27 mouse cellular contexts compared by ENCODE assay signal in genomic region chr2:170545745-170546144, GRCm38 (mm10). TPM values are rescaled to one million over a fixed set of nuclear protein-coding genes. Genes with fewer than 3 reads are reported as not detected.
DNase-seq lines count a peak whose midpoint lies in the region; ATAC-seq and TF ChIP-seq lines count a peak whose summit lies in the region.
"Had no signal": no experiment of that assay in that cellular context is flagged by ENCODE, and none has a peak within 500 bp of the region (broad histone marks: within the 10 kb centered on the region; RNA-seq: fewer than 3 reads in every experiment).

No protein-coding gene starts in this region.

- 32% methylated on average over 4 of the region's 4 CpGs for WGBS in kidney, embryonic 14.5 days
- 28% methylated on average over 4 of the region's 4 CpGs for WGBS in lung, embryonic 14.5 days
- WGBS in limb, embryonic 10.5 days = 28% methylated on average over 4 of the region's 4 CpGs

- no peak overlapping the region for H3K27ac ChIP-seq in kidney, embryonic 14.5 days (ENCODE audit: low read depth, low read length)
- H3K27ac ChIP-seq in lung, embryonic 14.5 days (ENCODE audit: low read depth) = no peak overlapping the region
- H3K27ac ChIP-seq in limb, embryonic 10.5 days = 0 out of 2 replicates have a peak overlapping the region, but pooled peaks have one; percentile 5
- H3K27ac ChIP-seq: embryonic facial prominence, embryonic 10.5 days; embryonic facial prominence, embryonic 12.5 days; forebrain, embryonic 13.5 days; forebrain, embryonic 15.5 days had no signal

- no peaks in the 10 kb centered on the region for H3K36me3 ChIP-seq in kidney, embryonic 14.5 days (ENCODE audit: control insufficient read depth, insufficient read depth, low read length)
- no peaks in the 10 kb centered on the region for H3K36me3 ChIP-seq in lung, embryonic 14.5 days (ENCODE audit: insufficient read depth)
- no peaks in the 10 kb centered on the region for H3K36me3 ChIP-seq in limb, embryonic 10.5 days
- H3K36me3 ChIP-seq: embryonic facial prominence, embryonic 10.5 days; embryonic facial prominence, embryonic 12.5 days; forebrain, embryonic 15.5 days; G1E had no signal

- no peak overlapping the region for H3K4me3 ChIP-seq in kidney, embryonic 14.5 days (ENCODE audit: low read length)
- H3K4me3 ChIP-seq in lung, embryonic 14.5 days (ENCODE audit: low read depth, low read length) = no peak overlapping the region
- no peak overlapping the region for H3K4me3 ChIP-seq in limb, embryonic 10.5 days
- H3K4me3 ChIP-seq: embryonic facial prominence, embryonic 10.5 days; embryonic facial prominence, embryonic 12.5 days; forebrain, embryonic 13.5 days; forebrain, embryonic 15.5 days had no signal

- no peak for DNase-seq in kidney, postnatal 36 days
- peak; percentile 43 for DNase-seq in lung, embryonic 14.5 days
- no peak for DNase-seq in lung, adult 18-20 months
- DNase-seq in limb, embryonic 10.5 days (ENCODE audit: low spot score) = no peak
- DNase-seq in ovary, postnatal 10 days (ENCODE audit: low spot score) = no peak
- DNase-seq: adrenal gland, adult 8-10 months; adrenal gland, postnatal 14 days; adrenal gland, postnatal 36 days; B cell, adult 2 months; cerebellum, adult 11-12 months; cerebellum, adult 2 months; cerebellum, adult 9-10 months; cerebellum, postnatal 10 days; cerebellum, postnatal 25 days had no signal

- H3K4me1 ChIP-seq in kidney, embryonic 14.5 days (ENCODE audit: control insufficient read depth, insufficient read depth, low read length) = peaks cover 15% of the 10 kb centered on the region
- peaks cover 13% of the 10 kb centered on the region for H3K4me1 ChIP-seq in lung, embryonic 14.5 days (ENCODE audit: insufficient read depth)
- peaks cover 59% of the 10 kb centered on the region for H3K4me1 ChIP-seq in limb, embryonic 10.5 days

- H3K9me3 ChIP-seq in kidney, embryonic 14.5 days (ENCODE audit: control insufficient read depth, low read length) = no peaks in the 10 kb centered on the region
- no peaks in the 10 kb centered on the region for H3K9me3 ChIP-seq in lung, embryonic 14.5 days (ENCODE audit: low read depth, low read length)
- no peaks in the 10 kb centered on the region for H3K9me3 ChIP-seq in limb, embryonic 10.5 days (replicated peaks)
- H3K9me3 ChIP-seq: embryonic facial prominence, embryonic 10.5 days; embryonic facial prominence, embryonic 12.5 days; forebrain, embryonic 13.5 days; forebrain, embryonic 15.5 days had no signal

- H3K27me3 ChIP-seq in kidney, embryonic 14.5 days (ENCODE audit: control insufficient read depth, insufficient read depth, low read length) = no peaks in the 10 kb centered on the region
- no peaks in the 10 kb centered on the region for H3K27me3 ChIP-seq in lung, embryonic 14.5 days (ENCODE audit: insufficient read depth, low read length)
- no peaks in the 10 kb centered on the region for H3K27me3 ChIP-seq in limb, embryonic 10.5 days (ENCODE audit: low read depth, poor library complexity, severe bottlenecking)
- H3K27me3 ChIP-seq: CH12.LX; embryonic facial prominence, embryonic 12.5 days; forebrain, embryonic 15.5 days had no signal

- ATAC-seq in kidney, embryonic 14.5 days (ENCODE audit: low FRiP score, low TSS enrichment) = peak; percentile 62
- ATAC-seq in lung, embryonic 14.5 days (ENCODE audit: insufficient read depth) = no peak
- ATAC-seq: activated CD4-positive, CD25-positive, alpha-beta regulatory T cell, adult 4 months; CD4-positive, CD25-positive, alpha-beta regulatory T cell, adult 4 months; forebrain, embryonic 13.5 days; forebrain, embryonic 15.5 days had no signal

- H3K9ac ChIP-seq in kidney, embryonic 14.5 days (ENCODE audit: low read depth, low read length) = no peak overlapping the region
- H3K9ac ChIP-seq in lung, embryonic 14.5 days = no peak overlapping the region
- H3K9ac ChIP-seq: embryonic facial prominence, embryonic 12.5 days; forebrain, embryonic 13.5 days; forebrain, embryonic 15.5 days had no signal

- H3K4me2 ChIP-seq in kidney, embryonic 14.5 days (replicated peaks; ENCODE audit: low read depth, low read length) = no peak overlapping the region
- H3K4me2 ChIP-seq in lung, embryonic 14.5 days = no peak overlapping the region
- H3K4me2 ChIP-seq: embryonic facial prominence, embryonic 12.5 days; forebrain, embryonic 13.5 days; forebrain, embryonic 15.5 days had no signal

- TF ChIP-seq CTCF in lung, embryonic 14.5 days (IDR thresholded peaks at IDR 0.05; ENCODE audit: low read depth) = no peak

RNA-seq across cellular contexts. Expression of gene Cyp24a1, which starts 48.8 kb away (rescaled TPM):
- 0.09 and 0.23 TPM in 2 replicates for polyA plus RNA-seq in kidney, embryonic 14.5 days (2014; fragmentation: Nextera tagmentation; extraction: Ambion mirVana)
- polyA plus RNA-seq in lung, embryonic 14.5 days (2014; fragmentation: Nextera tagmentation; extraction: Ambion mirVana) = not detected in 2 replicates
- polyA plus RNA-seq in limb, embryonic 10.5 days (2016; fragmentation: Nextera tagmentation; extraction: Ambion mirVana) = not detected in 2 replicates
- polyA plus RNA-seq: CD4-positive, CD25-positive, alpha-beta regulatory T cell, adult 4 months; embryonic facial prominence, embryonic 10.5 days; embryonic facial prominence, embryonic 12.5 days; embryonic facial prominence, embryonic 14.5 days; forebrain, embryonic 11.5 days; G1E had no signal

RNA-seq across cellular contexts. Expression of gene Pfdn4, which starts 49.5 kb away (rescaled TPM):
- 102 and 154 TPM in 2 replicates for polyA plus RNA-seq in kidney, embryonic 14.5 days (2014; fragmentation: Nextera tagmentation; extraction: Ambion mirVana)
- polyA plus RNA-seq in lung, embryonic 14.5 days (2014; fragmentation: Nextera tagmentation; extraction: Ambion mirVana) = 78.5 and 86.2 TPM in 2 replicates
- 102 and 107 TPM in 2 replicates for polyA plus RNA-seq in limb, embryonic 10.5 days (2016; fragmentation: Nextera tagmentation; extraction: Ambion mirVana)

RNA-seq across cellular contexts. Expression of gene 4930470P17Rik, which starts 56.1 kb away (rescaled TPM):
- not detected in 2 replicates for polyA plus RNA-seq in kidney, embryonic 14.5 days (2014; fragmentation: Nextera tagmentation; extraction: Ambion mirVana)
- polyA plus RNA-seq in lung, embryonic 14.5 days (2014; fragmentation: Nextera tagmentation; extraction: Ambion mirVana) = not detected in 2 replicates
- polyA plus RNA-seq in limb, embryonic 10.5 days (2016; fragmentation: Nextera tagmentation; extraction: Ambion mirVana) = not detected in 2 replicates
- polyA plus RNA-seq: activated CD4-positive, CD25-positive, alpha-beta regulatory T cell, adult 4 months; CD4-positive, CD25-positive, alpha-beta regulatory T cell, adult 4 months; cerebellum, adult 2 months; cortical plate, adult 2 months; embryonic facial prominence, embryonic 10.5 days; embryonic facial prominence, embryonic 12.5 days; embryonic facial prominence, embryonic 14.5 days; forebrain, embryonic 11.5 days; forebrain, embryonic 13.5 days; forebrain, embryonic 15.5 days; G1E; Patski had no signal
